Mouse (Mus musculus): Measurements from ENCODE around the gene Kif6.

The Kif6 gene

DNA sequence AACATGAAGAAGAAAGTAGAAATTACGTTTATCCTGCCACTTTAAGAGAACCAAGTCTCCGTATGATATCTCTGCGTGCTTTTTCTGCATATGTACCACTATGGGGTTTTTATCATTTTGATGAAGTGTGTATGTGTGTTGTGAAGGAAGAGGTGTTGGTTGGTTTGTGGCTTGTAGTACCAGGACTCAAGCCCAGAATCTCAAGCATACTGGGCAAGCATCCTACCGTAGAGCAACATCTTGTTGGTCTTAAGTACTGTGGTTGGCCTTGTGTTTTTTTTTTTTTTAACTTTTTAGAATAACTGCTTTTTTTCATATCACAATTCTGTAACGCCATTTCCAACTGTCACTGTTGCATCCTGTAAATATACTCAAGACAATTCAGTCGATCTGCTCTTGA is 277.5 kb downstream of the Kif6 start:
- DNase-seq (ENCODE audit: low read depth, low spot score) = no peak

DNA sequence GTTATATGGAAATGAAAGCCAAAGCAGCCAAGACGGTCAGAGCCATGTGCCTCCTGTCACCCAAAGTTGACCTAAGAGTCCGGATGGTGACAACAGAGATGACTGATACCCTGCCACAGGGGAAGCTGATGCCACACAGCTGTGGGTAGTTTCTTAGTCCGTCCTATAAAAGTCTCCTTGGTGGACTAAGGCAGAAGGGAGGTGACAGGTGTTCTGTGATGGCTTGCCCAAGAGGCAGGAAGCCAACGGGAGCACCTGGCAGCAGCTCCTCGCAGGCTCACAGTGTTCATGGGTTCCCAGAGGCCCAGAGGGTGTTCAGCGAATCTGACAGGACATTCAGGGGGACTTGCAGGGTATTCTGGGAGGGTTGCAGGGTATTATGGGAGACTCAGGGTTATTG is 279.5 kb downstream of the Kif6 start:
- DNase-seq (ENCODE audit: low read depth, low spot score) = no peak

DNA sequence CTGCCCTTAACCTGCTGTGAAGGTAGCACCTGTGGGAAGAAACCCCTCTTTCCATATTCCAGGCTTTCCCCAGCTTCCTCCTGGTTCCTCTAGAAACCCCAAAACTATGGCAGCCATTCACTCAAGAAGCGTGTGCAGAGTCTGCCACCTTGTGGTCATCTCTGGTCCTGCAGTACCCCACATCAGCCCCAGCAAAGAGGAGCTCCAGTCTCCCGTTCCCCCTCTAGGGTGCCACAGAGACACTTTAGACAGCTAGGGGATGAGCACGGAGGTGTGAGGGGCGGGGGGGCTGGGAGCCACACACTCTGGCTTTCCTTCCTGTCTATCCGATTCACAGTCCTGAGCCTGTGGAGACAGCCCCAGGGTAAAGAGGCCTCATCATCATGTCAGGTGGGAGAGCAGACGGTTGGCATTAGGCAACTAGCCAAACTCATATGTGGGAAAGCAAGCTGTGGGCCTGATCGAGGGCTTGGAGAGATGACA is 284.0 kb downstream of the Kif6 start:
- DNase-seq (ENCODE audit: low read depth, low spot score) = peak; percentile 88

DNA sequence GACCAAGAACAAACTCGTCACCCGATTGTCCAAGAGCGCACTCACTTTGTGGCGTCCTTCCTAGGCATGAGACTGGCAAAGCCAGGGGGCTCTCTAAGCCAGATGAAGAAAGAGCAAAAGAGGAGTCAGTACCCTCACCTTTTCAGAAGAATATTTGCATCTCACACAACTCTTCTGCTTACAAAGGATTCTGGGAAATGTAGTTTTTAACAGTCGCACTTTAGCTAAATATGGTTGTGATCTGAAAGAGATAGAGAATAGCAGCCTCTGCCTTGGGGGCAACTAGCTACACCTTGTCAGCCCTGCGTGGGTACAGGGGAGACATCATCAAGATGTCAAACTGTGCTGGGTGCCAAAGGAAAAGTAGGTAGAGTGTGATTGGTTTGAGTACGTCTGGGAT is 287.7 kb downstream of the Kif6 start:
- DNase-seq (ENCODE audit: low read depth, low spot score) = no peak

DNA sequence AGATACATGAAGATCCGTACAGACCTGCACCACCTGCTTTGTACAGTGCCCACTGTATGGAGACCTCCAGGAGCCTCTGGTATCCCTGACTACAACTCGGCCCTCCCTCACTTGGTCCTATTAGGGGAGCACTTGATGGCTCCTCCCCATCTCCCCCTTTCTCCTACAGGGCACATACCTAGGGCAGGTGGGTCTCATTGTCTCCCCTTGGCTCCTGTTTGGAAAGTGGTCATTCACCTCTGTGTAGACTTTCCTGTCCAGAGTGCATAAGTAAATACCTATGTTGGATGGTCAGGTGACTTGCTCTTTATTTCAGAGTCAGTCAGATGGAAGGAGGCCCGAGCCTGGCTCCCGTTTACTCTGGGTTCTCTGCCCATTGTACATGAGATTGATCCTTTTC is 308.5 kb downstream of the Kif6 start:
- DNase-seq (ENCODE audit: low read depth, low spot score) = no peak

DNA sequence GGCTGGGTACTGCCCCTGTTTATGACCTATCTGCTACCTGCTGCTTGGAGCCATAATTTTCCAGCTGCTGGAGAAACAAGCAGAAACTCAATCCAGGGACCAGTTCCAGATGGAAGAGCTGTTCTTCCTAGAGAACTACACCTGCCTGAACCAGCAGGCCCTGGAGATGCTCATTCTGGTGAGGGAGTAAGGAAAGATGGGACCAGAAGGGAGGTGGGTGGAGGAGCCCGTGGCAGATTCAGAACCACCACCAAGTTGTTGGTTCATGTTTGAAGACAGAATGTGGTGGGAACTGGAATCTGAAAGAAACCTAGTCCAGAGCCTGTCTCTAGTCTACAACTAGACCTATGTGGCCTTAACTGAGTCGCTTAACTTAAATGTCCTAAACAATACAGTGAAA is 312.7 kb downstream of the Kif6 start:
- no peak for DNase-seq (ENCODE audit: low read depth, low spot score)

DNA sequence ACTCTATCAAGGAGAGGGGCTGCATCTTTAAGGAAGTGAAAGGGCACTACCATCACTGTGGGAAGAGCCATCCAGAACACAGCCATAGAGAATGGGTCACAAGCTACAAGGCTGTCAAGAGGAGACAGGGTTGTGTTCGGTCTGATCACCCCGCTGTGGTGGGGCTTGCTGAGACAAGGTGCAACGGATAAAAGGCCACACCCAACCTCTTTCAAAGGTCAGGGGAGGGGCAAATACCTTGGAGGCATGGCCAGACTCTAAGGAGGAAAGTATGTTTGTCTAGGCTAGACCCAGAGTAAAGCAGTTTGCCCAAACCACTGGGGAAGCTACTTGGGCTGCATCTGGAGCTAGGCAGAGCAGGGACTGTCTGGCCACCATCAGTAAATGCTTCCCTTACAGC is 318.9 kb downstream of the Kif6 start:
- DNase-seq (ENCODE audit: low read depth, low spot score) = peak; percentile 55

DNA sequence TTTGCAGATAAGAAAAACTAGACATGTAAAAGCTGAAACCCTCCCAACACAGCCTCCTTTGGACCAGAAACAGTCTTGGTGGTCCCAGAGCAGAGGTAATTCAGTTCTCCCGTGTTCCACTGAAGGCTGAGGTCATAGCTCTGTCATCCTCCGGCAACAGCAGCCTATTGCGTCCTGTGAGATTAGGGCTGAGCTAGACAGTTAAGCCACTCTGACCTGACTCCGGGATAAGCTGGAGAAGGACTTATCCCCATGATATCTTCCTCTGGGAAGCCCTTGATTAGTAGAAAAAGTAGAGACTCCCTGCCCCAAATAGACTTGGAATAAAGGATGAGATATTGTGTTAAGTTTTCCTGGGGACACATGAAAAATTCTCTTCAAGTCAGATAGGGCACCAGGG is 319.6 kb downstream of the Kif6 start:
- DNase-seq (ENCODE audit: low read depth, low spot score) = no peak

DNA sequence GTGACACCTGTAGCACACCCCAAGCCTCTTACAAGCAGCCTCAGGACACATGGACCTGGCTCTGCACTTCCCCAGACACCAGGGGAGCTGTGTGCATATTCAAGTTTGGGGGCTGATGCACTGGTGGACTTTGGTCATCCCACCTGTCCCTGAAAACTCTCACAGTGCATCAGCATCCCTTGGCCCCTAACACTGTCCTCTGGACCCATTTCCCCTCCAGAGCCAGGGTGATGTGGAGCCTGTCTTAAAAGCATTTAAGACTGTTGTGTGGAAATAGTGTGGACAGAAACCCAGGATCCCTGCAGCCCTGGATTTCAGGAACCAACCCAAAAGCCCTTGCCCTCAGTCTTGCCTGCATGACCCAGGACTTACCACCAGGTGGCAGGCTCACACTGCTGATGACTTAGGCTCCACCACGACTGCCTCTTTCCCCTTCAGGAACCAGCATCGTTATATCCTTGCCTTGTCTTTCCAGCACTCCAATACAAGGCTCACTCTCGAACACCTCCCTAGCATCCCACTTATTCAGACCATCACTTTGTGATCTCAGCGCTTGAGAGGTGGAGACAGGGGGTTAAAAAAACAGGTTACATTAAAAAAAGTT is 320.8 kb downstream of the Kif6 start:
- DNase-seq (ENCODE audit: low read depth, low spot score) = peak; percentile 71

DNA sequence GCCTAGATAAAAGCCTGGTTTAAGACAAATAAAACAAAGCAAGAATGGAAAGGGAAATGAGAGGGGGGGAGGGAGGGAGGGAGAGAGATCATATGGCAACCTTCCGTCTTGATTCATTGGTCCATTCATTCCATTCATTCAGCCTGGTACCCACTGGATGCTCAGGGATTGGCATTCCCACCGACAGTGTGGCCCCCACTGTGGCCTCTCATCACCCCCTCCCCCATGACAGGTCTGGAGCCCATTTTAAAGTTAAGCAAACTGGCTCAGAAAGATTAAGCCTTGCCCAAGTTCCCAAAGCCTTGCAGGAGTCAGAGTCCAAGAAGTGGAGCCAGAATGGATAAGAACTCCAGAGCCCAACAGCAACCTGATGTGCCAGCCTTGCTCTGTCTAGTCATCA is 321.3 kb downstream of the Kif6 start:
- DNase-seq (ENCODE audit: low read depth, low spot score) = no peak

DNA sequence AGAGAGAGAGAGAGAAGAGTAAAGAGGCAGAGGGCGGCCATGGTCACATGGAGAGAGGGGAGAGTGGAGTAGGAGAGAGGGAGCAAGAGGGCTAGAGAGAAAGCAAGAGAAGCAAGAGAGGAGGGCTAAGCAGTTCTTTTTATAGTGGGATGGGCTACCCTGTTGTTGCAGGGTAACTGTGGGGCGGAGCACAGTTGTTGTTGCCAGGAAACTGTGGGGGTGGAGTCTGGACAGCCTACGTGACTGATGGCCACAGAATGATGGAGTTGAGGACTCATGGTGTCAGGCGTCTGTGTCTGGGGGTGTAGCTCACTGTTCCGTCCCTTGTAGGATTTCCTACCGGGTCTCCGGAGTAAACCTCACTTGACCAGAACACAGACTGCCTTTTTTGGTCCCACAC is 324.2 kb downstream of the Kif6 start:
- DNase-seq (ENCODE audit: low read depth, low spot score) = peak; percentile 19

DNA sequence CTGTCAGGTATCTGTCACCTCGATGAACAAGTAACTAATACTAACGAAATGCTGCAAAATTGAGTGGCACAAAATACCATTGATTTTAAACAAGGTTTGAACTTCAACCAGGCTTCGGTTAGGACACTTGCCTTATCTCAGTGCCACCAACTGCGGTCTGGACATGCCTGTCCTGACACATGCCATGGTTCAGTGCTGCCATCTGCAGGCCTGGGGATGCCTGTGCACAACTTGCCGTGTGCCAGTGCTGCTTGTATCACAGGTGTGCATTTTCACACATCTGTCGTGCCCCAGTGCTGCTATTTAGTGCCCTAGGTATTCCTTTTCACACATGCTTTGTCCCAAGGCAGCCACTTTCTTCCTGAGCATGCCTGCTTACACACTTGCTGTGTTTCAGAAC is 327.7 kb downstream of the Kif6 start:
- DNase-seq (ENCODE audit: low read depth, low spot score) = peak; percentile 52

DNA sequence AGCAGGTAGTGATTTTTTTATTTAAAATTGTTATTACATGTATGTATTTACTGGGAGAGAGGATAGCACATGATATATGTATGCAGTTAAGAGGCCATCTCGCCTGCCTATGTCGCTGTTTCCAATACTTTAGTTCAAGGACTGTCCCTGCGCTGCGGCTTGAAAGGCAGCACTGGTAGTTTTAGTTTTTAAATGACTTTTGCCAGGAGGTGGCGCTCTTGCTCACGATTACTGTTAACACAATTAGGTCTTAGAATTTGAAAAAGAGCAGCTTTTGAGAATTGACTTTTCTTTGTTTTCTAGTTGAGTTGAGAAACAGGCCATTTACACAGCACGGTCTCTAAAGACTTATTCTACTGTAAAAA is 336.5 kb downstream of the Kif6 start:
- DNase-seq (ENCODE audit: low read depth, low spot score) = peak; percentile 67

DNA sequence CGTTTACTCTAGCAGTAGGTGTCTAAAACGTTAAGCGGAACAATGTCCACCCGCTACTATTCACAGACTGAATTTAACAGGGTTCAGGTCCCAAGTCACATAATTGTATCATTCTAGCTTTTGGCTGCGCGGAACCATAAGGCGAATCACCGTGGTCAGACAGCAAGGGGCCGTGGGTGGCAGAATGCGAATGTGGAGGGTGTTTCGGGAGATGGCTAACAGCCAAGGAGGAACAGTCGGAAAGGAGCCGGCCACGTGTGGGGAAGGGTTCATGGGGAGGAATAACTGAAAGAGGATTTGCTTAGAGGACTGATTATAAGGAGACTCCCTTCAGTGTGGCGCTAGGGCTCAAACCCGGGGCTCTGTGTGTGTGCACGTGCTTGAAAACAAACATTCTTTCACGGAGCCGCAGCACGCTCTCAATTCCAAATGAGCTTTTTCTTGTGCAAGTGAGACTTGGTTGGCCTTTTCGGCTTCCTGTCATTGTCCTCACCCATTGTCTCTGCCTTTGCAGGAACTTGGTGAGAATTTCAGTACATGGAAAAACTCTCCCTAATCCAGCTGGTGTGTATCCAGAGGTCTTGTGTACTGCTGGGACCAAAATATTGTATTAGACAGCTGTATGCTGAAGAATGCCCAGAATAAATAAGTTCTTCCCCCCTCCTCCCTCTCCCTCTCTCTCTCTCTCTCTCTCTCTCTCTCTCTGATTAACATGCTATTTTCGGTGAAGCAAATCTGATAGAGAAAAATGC is 337.1 kb downstream of the Kif6 start:
- no peak for DNase-seq (ENCODE audit: low read depth, low spot score)

DNA sequence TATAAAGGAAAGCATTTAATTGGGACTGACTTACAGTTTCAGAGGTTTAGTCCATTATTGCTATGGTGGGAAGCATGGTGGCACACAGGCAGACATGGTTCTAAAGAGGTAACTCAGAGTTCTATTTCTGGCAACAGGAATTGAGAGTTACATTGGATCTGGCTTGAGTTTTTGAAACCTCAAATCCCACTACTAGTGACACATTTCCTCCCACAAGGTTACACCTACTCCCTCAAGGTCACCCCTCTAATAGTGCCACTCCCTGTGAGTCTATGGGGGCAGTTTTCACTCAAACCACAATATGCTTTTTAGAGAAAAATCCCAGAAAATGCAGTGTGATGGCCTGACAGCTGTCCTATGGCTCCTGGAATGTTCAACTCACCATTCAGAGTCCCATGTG is 344.1 kb downstream of the Kif6 start:
- DNase-seq (ENCODE audit: low read depth, low spot score) = no peak

All from ES-CJ7 (cell line).